Mouse (Mus musculus): ENCODE measurements around the gene Tnip1. TPM values are rescaled to one million over a fixed set of nuclear protein-coding genes. Genes with fewer than 3 reads are reported as not detected.

Tnip1 gene
- total and polyA plus RNA-seq, 3 experiments, result 36.1 to 137 (median 67.8) TPM

DNA sequence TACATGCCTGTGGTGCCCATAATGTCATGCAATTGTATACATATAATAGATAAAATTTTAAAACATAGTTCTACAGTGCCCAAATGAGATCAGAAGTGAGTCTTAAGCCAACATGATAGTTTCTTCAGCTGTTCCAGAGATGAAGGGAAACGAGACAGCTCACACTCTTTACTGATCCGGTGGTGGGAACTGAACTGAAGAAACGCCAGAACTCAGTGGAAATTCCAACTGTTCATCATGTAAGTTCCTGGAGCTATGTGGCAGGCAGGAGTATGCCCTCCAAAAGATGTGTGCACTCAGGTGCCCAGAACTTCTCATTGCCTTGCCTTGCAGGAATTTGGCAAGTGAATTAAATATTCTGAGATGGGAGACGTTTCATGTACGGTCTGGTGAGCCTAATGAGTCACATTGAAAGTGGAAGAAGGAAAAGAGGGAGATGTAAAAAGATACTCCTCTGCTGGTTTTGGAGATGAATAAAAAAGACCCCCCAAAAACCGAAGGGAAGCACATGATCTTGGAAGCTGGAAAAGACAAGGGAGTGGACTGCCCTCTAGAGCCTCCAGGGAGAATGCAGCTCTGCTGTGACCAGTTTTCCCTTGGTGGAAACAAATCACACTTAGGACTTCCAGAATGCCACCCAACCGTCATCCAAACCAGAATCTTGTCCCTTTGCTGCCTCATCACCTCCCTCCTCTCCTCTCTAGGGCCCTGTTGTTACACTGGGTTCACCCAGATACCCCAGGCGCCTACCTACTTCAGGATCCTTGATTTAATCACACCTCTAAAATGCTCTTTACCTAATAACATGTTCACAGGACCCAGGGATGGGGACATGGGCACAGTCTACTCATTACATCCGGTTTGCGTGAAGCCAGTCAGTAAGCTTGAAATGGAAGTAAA, 99.8 kb downstream of the Tnip1 start:
- Histone ChIP-seq H3K4me1 (ENCODE audit: control insufficient read depth in 1 of 2, insufficient read depth in 2 of 2) (peaks cover 0 to 41% of the 10 kb centered on the region in 2 experiments; a peak in 2 of 4 replicates), H3K36me3 (replicated peaks in 1 of 2; ENCODE audit: control insufficient read depth in 1 of 2, insufficient read depth in 1 of 2, low read length in 1 of 2) (peaks cover 0 to 1% of the 10 kb centered on the region in 2 experiments), H3K4me2 (ENCODE audit: insufficient read depth, low read depth, poor library complexity, severe bottlenecking) (no peak overlapping the region), H3K27me3 (replicated peaks) (no peaks in the 10 kb centered on the region), H3K4me3 (replicated peaks in 1 of 3; ENCODE audit: low read depth in 2 of 3, low read length in 2 of 3, poor library complexity in 1 of 3) (no peak overlapping the region), H3K9me3 (replicated peaks; ENCODE audit: low read length) (no peaks in the 10 kb centered on the region), H3K79me2 (replicated peaks; ENCODE audit: control insufficient read depth, extremely low read depth, insufficient read depth, poor library complexity, severe bottlenecking) (peaks cover 16% of the 10 kb centered on the region), H3K27ac (ENCODE audit: insufficient read depth, low read depth) (no peak overlapping the region), H3K9ac (ENCODE audit: insufficient read depth, low read depth) (no peak overlapping the region; the same call in 1 of the 2 replicates)
- DNase-seq (ENCODE audit: extremely low read depth), result peak; percentile 58
- TF ChIP-seq USF1 (IDR thresholded peaks at IDR 0.05; ENCODE audit: low read depth, low read length), result peak; percentile 26; the same call in 1 of the 2 replicates
- peak; percentile 97 for TF ChIP-seq RAD21 (IDR thresholded peaks at IDR 0.05; ENCODE audit: low read depth, low read length)
- no peak for TF ChIP-seq CHD2 (IDR thresholded peaks at IDR 0.05; ENCODE audit: low read length)
- TF ChIP-seq SIN3A (IDR thresholded peaks at IDR 0.05; ENCODE audit: low read length), result no peak; the same call in 1 of the 2 replicates
- TF ChIP-seq MXI1 (IDR thresholded peaks at IDR 0.05; ENCODE audit: low read depth, low read length), result 0 out of 2 replicates have a peak, but pooled peaks have one; percentile 38
- peak; percentile 62; the same call in 1 of the 2 replicates for TF ChIP-seq MEF2A (IDR thresholded peaks at IDR 0.05; ENCODE audit: borderline replicate concordance, low read depth, low read length)
- peak; percentile 36; the same call in 1 of the 2 replicates for TF ChIP-seq IRF4 (IDR thresholded peaks at IDR 0.05; ENCODE audit: low read depth, low read length)
- no peak for TF ChIP-seq TCF12 (IDR thresholded peaks at IDR 0.05; ENCODE audit: low read depth, low read length)
- peak; percentile 80 to 96 for TF ChIP-seq CTCF (conservative IDR thresholded peaks at IDR 0.05 in 1 of 2, IDR thresholded peaks at IDR 0.05 in 1 of 2; ENCODE audit: low read depth in 2 of 2, low read length in 2 of 2)
- TF ChIP-seq NRF1 (IDR thresholded peaks at IDR 0.05; ENCODE audit: low read depth, low read length), result 0 out of 2 replicates have a peak, but pooled peaks have one; percentile 13
- no peak for TF ChIP-seq E2F4 (IDR thresholded peaks at IDR 0.05; ENCODE audit: insufficient replicate concordance, low read depth, low read length)
- no peak for TF ChIP-seq MAZ (IDR thresholded peaks at IDR 0.05; ENCODE audit: low read depth, low read length)
- no peak for TF ChIP-seq ZMIZ1 (IDR thresholded peaks at IDR 0.05; ENCODE audit: low read depth, low read length)
- 0 out of 2 replicates have a peak, but pooled peaks have one; percentile 19 for TF ChIP-seq NELFE (IDR thresholded peaks at IDR 0.05; ENCODE audit: low read depth, low read length)
- TF ChIP-seq TBP (conservative IDR thresholded peaks at IDR 0.05; ENCODE audit: low read depth, low read length), result 0 out of 2 replicates have a peak, but pooled peaks have one; percentile 13
- TF ChIP-seq MAX (IDR thresholded peaks at IDR 0.05; ENCODE audit: low read length), result peak; percentile 62
- TF ChIP-seq ELF1 (IDR thresholded peaks at IDR 0.05; ENCODE audit: low read depth, low read length), result peak; percentile 43; the same call in 1 of the 2 replicates
- TF ChIP-seq JUND (conservative IDR thresholded peaks at IDR 0.05; ENCODE audit: low read depth, low read length), result peak; percentile 45
- TF ChIP-seq POLR2A (IDR thresholded peaks at IDR 0.05; ENCODE audit: low read depth, low read length), result 0 out of 2 replicates have a peak, but pooled peaks have one; percentile 30
- TF ChIP-seq ZC3H11A (IDR thresholded peaks at IDR 0.05; ENCODE audit: low read depth, low read length), result peak; percentile 72
- TF ChIP-seq MYC (IDR thresholded peaks at IDR 0.05; ENCODE audit: low read depth, low read length), result peak; percentile 97
- 0 out of 2 replicates have a peak, but pooled peaks have one; percentile 21 for TF ChIP-seq ZNF384 (IDR thresholded peaks at IDR 0.05; ENCODE audit: low read depth, low read length)
- no peak for TF ChIP-seq ETS1 (conservative IDR thresholded peaks at IDR 0.05; ENCODE audit: low read depth, low read length)
- no peak for TF ChIP-seq HCFC1 (IDR thresholded peaks at IDR 0.05; ENCODE audit: low read depth, low read length)
- peak; percentile 84 for TF ChIP-seq SMC3 (IDR thresholded peaks at IDR 0.05; ENCODE audit: low read depth, low read length)
- peak; percentile 69 for TF ChIP-seq BHLHE40 (IDR thresholded peaks at IDR 0.05; ENCODE audit: low read depth, low read length)
- TF ChIP-seq PAX5 (IDR thresholded peaks at IDR 0.05; ENCODE audit: low read length), result no peak
- dilution Hi-C loops (cut with MboI; ENCODE audit: extremely low pct_ligation_motif_present, extremely low pct_unique_long_range_greater_than_20kb, low sequenced_read_pairs) (no loop called here), in situ Hi-C loops (cut with MboI; ENCODE audit: low pct_ligation_motif_present, low pct_unique_long_range_greater_than_20kb, low sequenced_read_pairs) (loop anchor here (5.0 to 10.0 kb wide), 3 partner anchors 156 to 548 kb away; partner anchors contain the start of gene Rapgef6)
